Mouse (Mus musculus) CD4-positive, CD25-positive, alpha-beta regulatory T cell, adult 4 months (primary cell): ENCODE data around the gene Tnk1. TPM values are rescaled to one million over a fixed set of nuclear protein-coding genes. Genes with fewer than 3 reads are reported as not detected.

Experiments used
- ATAC-seq: one replicate; pipeline ENCODE4 v1.8.0; 2017
- polyA plus RNA-seq, 2 experiments: library from polyadenylated mRNA; unstranded; fragments of 100-300 nt; shearing (Covaris generic); gene quantifications; one replicate each; pipeline ENCODE4 v1.2.1; 2017

Tnk1 gene
- polyA plus RNA-seq = not detected

GRCm38 (mm10) chr11:69858113-69858998, at the start of gene Tnk1:
Gene Tnk1, minus strand, starts transcription at chr11:69858730.
- ATAC-seq = no peak

GRCm38 (mm10) chr11:69904311-69904710, 45.8 kb upstream of the Tnk1 start:
- no peak for ATAC-seq

- no peak for ATAC-seq
Observed at GRCm38 (mm10) chr11:69902972-69903371, 44.4 kb upstream of the Tnk1 start.

- ATAC-seq = no peak
Observed at GRCm38 (mm10) chr11:69901993-69902392, 43.5 kb upstream of the Tnk1 start.

GRCm38 (mm10) chr11:69901406-69901846, 42.9 kb upstream of the Tnk1 start:
- peak; percentile 53 for ATAC-seq

- peak; percentile 95 for ATAC-seq
Observed at GRCm38 (mm10) chr11:69900471-69901405, 42.2 kb upstream of the Tnk1 start, which contains the start of the genes 2810408A11Rik and Neurl4. Gene 2810408A11Rik, minus strand, starts transcription at chr11:69900987. Gene Neurl4, plus strand, starts transcription at chr11:69901072.

GRCm38 (mm10) chr11:69899870-69900269, 41.3 kb upstream of the Tnk1 start:
- no peak for ATAC-seq

- peak; percentile 52 for ATAC-seq
Observed at GRCm38 (mm10) chr11:69895291-69895690, 36.8 kb upstream of the Tnk1 start, which contains the start of gene Acap1. Gene Acap1, minus strand, starts transcription at chr11:69895539.

GRCm38 (mm10) chr11:69894671-69895070, 36.1 kb upstream of the Tnk1 start:
- peak; percentile 97 for ATAC-seq

GRCm38 (mm10) chr11:69891482-69891881, 33.0 kb upstream of the Tnk1 start:
- no peak for ATAC-seq

- ATAC-seq = no peak
Observed at GRCm38 (mm10) chr11:69886907-69887635, 28.5 kb upstream of the Tnk1 start.

GRCm38 (mm10) chr11:69884663-69885062, 26.1 kb upstream of the Tnk1 start:
- no peak for ATAC-seq

- ATAC-seq = no peak
Observed at GRCm38 (mm10) chr11:69884240-69884639, 25.7 kb upstream of the Tnk1 start.

- ATAC-seq = no peak
Observed at GRCm38 (mm10) chr11:69883527-69884151, 25.1 kb upstream of the Tnk1 start.

- no peak for ATAC-seq
Observed at GRCm38 (mm10) chr11:69883066-69883465, 24.5 kb upstream of the Tnk1 start.

GRCm38 (mm10) chr11:69881787-69882670, 23.5 kb upstream of the Tnk1 start:
- ATAC-seq = no peak

- peak; percentile 60 for ATAC-seq
Observed at GRCm38 (mm10) chr11:69880853-69881603, 22.5 kb upstream of the Tnk1 start, which contains the start of gene Kctd11. Gene Kctd11, minus strand, starts transcription at chr11:69881406.

- ATAC-seq = peak; percentile 49
Observed at GRCm38 (mm10) chr11:69880506-69880852, 21.9 kb upstream of the Tnk1 start.

GRCm38 (mm10) chr11:69879711-69880110, 21.2 kb upstream of the Tnk1 start:
- ATAC-seq = no peak

- ATAC-seq = no peak
Observed at GRCm38 (mm10) chr11:69878952-69879351, 20.4 kb upstream of the Tnk1 start.
